Mouse (Mus musculus) cerebellum, adult 9-10 months (tissue): ENCODE results near the gene Mex3a.
"Not testable (repeated sequence)": the region's sequence is repeated elsewhere in the genome, so short reads cannot be mapped to it uniquely, and the experiment has no call there.

Experiments
- DNase-seq: peaks from one replicate; pipeline ENCODE4 v3.0.0; 2022

The Mex3a gene

GRCm38 (mm10) chr3:88572835-88573234 lies 40.6 kb downstream of the Mex3a start:
- DNase-seq = no peak

GRCm38 (mm10) chr3:88573810-88574209 lies 41.6 kb downstream of the Mex3a start:
- DNase-seq = no peak

GRCm38 (mm10) chr3:88575540-88575939 lies 43.3 kb downstream of the Mex3a start, which contains the start of gene Ssr2:
TSS of gene Ssr2 (plus strand) at chr3:88575876.
- no peak for DNase-seq

- not testable (repeated sequence) for DNase-seq
Observed at GRCm38 (mm10) chr3:88577846-88578245, 45.7 kb downstream of the Mex3a start.

GRCm38 (mm10) chr3:88578498-88579424 lies 46.6 kb downstream of the Mex3a start:
- DNase-seq = no peak

GRCm38 (mm10) chr3:88579454-88580117 lies 47.4 kb downstream of the Mex3a start:
- DNase-seq = peak; percentile 87

- no peak for DNase-seq
Observed at GRCm38 (mm10) chr3:88585769-88586168, 53.6 kb downstream of the Mex3a start.

- no peak for DNase-seq
Observed at GRCm38 (mm10) chr3:88586640-88587039, 54.4 kb downstream of the Mex3a start.

- no peak for DNase-seq
Observed at GRCm38 (mm10) chr3:88590246-88590645, 58.1 kb downstream of the Mex3a start.
